Mouse (Mus musculus) Muller cell, postnatal 12 days (primary cell): Measurements from ENCODE around the gene Tiam1.

Experiments used
- DNase-seq: peaks from one replicate; pipeline ENCODE4 v3.0.0-alpha.2; 2015; ENCODE audit errors: inconsistent ontology term

The Tiam1 gene

DNA sequence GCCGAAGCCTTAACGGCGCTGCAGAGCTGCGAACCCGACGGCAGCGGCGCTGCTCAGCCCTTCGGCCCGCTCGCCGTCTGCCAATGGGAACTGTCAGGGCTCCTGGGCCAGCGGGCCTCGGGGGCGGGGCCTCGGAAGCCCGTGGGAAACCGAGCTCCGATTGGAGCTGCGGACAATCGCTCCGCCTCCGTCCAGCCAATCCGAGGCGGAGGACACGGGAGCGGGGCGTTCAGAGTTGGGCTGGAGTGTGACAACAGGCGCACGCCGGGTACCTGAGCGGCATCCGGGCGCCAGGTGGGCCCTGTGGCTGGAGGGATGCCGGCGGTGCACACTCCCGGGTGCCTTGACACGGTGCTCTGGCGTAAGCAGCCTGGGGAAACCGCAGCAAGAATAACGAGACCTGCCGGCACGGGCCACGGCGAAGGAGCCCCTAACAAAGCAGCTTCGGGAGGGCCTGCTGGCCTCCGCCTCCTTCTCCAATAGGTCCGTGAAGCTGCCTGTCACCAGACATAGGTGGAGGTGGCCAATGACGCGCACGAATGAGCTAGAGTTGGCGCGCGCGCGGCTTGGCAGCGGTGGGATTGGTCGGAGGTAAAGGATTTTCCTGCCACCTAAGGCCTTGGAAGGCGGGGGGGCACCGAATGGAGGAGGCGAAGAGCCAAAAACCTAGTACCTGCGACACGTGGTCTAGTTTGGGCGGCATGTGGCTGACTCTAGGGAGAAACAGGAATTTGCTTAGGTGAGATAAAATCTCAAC lies at the start of gene Tiam1:
TSS of gene Tiam1 (minus strand) at position 10 of the 757 bp plus-strand sequence.
- DNase-seq, result peak; percentile 99

- no peak for DNase-seq
Measured at GRCm38 (mm10) chr16:90191289-90191688, 47.7 kb upstream of the Tiam1 start.

DNA sequence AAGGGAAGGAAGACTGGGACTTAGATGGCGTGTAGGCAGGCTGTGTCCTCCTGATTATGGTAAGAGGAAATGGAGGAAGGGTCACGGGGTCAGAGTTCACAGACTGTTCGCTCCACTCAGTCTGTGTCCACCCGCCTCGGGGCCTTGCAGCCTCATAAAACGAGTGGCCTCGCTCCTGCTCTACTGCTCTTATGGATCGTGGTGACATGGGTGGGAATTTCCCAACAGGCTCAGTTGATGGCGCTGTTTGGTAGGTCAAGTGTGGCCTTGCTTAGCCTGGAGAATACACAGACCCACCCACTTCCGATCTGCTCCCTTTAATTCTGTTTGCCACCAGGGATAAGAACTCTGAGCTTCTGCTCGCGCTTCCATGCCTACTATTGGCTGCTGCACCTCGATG lies 43.9 kb upstream of the Tiam1 start:
- no peak for DNase-seq

DNA sequence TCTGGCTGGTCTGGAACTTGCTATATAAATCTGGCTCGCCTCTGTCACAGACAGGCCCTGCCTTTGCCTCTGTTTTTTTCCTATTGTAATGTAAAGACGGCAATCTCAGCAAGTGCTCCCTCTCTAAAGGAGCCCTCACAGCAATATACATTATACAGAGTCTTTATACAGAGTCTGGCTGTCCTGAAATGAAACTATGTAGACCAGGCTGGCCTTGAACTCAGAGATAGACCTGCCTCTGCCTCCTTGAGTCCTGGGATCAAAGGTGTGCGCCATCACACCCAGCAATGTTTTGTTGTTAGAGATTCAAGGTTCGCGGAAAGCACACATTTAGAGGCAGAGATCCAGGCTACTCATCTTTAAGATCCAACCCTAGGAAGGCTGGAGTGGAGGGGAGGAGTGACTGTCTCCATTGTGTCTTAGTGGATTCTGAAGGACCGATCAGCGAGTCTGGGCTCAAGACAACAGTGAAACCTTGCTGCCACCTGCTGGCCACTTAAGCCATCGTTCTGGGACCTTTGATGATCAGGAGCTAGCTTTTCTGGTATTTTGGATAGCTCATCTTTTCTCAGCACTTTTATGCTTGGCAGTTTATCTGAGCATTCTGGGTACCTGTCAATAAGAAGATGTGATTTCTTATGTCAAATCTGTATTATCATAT lies 42.5 kb upstream of the Tiam1 start:
- peak; percentile 62 for DNase-seq

DNA sequence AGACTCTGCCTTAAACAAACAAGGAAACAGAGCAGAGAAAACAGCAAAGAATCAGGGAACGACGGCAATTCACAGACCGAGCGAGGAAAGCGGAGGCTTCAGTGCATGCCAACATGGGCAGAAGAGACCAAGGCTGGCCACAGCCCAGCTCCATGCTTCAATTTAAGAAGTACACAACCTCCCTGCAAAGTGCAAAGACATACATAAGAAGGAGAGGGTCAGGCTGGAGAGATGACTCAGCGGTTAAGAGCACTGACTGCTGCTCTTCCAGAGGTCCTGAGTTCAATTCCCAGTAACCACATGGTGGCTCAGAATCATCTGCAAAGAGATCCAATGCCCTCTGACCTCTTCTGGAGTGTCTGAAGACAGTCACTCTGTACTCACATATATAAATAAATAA lies 40.6 kb upstream of the Tiam1 start:
- DNase-seq, result no peak

DNA sequence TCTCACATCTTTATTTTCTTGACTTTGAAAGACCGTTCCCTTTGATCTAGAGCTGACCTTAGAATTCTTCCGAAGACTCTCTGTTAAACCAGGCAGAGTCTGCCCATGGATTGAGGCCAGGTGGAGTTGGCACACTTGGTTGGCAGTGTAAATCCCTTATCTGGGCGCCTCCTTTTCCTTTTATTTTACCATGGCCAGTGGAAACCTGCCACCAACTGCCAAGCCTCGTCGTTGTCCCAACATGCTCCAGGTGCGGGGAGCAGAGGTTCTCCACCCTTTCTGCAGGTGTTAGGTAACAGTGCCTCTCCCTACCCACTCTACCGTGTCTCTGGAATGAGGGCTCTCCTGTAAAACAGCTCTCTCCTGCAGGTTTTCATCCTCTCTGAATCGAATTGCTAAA lies 38.1 kb upstream of the Tiam1 start:
- DNase-seq, result no peak

DNA sequence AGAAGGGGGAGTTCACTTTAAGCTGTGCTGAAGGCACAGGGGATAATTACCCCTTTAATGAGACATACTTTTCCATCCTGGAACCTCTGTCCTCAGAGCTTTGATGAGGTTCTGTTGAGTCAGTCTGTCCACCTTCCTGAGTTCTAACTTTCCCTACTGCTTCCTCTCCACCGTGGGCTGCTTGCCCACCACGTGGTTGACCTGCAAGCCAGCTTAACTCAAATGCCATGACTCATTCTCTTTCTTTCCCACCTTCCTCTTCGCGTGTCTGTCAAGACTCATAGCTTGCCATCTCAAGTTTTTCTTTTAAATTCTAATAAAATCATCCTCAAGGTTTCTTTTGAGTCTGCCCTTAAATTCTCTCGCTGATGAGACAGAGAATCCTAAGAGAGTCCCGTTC lies 37.4 kb upstream of the Tiam1 start:
- no peak for DNase-seq

GRCm38 (mm10) chr16:90179892-90180291 lies 36.3 kb upstream of the Tiam1 start:
- DNase-seq, result no peak

GRCm38 (mm10) chr16:90178404-90178803 lies 34.8 kb upstream of the Tiam1 start:
- DNase-seq, result no peak

GRCm38 (mm10) chr16:90177425-90177824 lies 33.9 kb upstream of the Tiam1 start:
- no peak for DNase-seq

- DNase-seq, result no peak
Measured at GRCm38 (mm10) chr16:90176472-90176871, 32.9 kb upstream of the Tiam1 start.

DNA sequence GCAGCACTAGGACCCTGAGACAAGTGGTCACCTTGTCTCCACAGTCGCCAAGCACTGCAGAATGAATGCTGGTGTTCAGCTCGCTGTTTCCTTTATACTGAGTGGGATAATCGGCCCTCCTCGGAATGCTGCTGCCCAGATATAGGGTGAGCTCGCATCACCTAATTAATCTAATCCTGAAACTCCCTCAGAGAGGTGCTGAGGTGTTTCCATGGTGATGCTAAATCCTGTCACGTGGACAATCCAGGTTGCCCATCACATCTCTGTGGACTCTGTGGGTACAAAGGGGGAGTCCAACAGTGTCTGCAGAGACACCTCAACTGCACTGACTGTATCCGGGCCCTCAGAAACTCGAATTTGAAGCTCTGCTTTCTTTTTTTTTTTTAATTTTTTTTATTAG lies 27.8 kb upstream of the Tiam1 start:
- DNase-seq, result no peak

DNA sequence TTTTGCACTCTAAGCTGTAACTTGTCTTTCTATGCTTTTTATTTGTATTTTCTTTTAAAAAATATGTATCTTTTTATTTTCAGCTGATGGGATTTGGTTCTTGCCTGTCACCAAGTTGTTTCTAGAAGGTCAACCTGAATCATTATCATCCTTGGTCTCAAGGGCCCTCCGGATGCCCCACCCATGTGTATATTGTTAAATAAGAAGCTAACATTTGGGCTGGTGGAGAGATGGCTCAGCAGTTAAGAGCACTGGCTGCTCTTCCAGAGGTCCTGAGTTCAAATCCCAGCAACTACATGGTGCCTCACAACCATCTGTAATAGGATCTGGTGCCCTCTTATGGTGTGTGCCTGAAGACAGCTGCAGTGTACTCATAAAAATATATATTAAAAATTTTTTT lies 27.1 kb upstream of the Tiam1 start:
- no peak for DNase-seq

DNA sequence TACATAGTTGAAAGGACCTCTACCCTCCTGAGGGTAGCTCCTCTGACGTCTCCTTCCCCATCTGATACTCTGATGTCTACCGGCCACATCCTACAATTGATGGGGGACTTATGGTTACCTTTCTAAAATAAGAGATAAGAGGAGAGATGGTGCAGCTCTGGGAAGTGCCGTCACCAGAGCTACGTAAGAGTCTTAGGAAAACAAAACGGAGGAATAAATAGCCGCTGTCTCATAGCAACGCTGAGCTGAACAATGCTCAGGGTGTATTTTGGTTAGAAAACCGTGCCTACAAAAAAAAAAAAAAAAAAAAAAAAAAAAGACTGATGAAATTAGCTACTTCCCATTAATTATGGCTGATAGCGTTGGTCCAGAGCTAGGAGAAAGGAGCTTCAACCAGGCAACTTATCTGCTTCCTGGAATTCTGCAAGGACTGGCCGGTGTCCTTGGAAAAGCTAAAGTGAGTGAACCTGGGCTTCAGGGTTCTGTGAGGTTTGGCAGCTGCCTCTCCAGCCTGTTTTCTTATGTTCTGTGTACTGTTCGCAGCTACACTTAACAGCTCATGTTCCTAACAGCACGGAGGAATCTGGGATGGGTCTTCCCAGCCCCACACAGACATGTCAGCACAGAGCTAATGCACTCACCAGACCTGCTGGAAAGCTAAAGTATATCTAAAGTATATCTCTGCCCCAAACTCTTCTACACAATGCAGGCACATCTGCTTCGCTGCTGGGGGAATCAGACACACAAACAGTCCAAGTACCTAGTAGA lies 26.5 kb upstream of the Tiam1 start:
- no peak for DNase-seq

DNA sequence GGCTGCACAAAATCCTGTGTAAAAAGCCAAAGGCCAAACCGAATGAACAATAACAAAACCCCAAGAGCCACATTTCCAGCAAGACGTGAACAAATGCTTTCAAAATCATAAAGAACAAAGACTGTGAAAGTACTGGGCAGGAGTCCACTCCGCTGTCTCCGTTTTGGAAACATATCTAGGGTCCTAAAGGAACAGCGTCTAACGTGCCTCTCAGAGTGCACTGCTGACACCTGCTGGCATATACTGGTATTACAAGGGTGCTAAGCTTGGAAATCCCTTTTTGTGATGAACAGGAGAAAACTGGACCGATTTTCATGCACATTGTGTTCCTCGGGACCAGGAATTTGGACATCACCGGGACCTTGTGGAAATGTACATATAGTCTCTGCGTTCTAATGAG lies 24.1 kb upstream of the Tiam1 start:
- peak; percentile 61 for DNase-seq

GRCm38 (mm10) chr16:90165435-90165834 lies 21.9 kb upstream of the Tiam1 start:
- DNase-seq, result no peak

DNA sequence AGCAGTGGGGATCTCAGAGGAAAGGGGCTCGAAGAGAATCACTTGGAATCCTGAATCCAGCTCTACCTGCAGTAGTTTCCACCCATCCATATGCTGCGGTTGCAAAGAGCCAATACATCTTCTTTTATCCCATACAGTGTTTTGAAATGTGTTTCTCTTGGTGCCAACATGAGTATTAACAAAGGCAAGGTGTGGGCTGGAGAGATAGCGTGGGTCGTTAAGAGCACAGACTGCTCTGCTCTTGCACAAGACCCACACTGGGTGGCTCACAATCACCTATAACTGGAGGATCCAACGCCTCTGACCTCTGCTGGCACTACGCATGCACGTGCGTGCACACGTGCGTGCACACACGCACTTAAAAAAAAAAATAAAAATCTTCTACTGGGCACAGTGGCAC lies 21.4 kb upstream of the Tiam1 start:
- no peak for DNase-seq

DNA sequence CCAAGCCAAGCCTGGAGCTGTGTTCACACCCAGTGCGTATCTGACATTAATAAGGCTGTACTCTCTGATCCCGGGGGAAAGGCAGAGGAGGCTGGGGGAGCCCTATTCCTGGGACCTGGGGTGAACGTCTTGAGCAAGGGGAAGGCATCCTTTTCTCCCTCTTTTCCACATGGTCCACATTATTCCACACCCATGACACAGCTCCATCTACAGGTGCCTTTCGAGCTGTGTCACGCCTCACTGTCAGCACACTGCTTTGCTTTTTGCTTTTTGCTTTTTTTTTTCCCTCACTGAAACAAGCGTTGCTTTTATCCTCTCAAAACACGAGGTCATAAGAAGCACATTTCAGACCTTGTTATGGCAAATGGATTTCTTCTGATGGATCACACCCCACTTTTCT lies 11.5 kb upstream of the Tiam1 start:
- DNase-seq, result peak; percentile 17

DNA sequence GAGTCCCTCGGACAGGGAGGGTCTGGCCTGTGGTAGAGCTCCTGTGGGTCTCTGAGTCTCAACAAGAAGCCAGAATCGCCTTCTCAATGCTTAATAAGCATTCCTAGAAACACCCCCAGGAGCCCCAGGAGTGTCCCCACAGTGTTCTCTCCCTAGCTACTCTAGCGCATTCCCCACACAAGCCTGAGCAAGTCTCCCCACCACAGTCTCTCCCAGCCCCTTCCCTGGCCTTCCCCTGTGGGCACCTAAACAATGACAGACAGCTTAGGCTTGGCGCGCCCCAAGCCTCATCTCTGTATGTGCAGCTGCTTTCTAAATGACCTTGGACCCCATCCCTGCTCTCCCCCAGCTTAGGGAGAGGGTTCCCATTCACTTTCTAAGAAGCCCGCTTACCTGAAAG lies 7.3 kb upstream of the Tiam1 start:
- DNase-seq, result no peak

DNA sequence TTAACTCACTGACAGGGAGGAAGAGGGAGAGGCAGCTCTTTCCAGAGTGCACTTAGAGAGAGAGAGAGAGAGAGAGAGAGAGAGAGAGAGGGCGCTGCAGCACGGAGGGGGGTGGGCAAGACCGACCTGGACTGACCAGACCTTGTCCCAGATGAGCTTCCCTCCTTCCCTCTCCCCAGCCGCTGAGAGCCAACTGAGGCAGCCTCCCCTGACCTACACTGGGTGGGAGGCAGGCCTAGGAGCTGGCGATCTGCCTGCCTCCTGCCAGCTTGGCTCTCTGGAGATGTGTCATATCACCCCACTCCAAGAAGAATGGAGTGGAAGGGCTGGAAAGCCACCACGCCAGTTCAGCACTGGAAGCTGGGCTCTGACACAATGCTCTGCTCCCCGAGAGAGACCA lies 6.6 kb upstream of the Tiam1 start:
- DNase-seq, result peak; percentile 56

GRCm38 (mm10) chr16:90149335-90149734 lies 5.8 kb upstream of the Tiam1 start:
- DNase-seq, result no peak

GRCm38 (mm10) chr16:90145244-90145643 lies 1.7 kb upstream of the Tiam1 start:
- no peak for DNase-seq

DNA sequence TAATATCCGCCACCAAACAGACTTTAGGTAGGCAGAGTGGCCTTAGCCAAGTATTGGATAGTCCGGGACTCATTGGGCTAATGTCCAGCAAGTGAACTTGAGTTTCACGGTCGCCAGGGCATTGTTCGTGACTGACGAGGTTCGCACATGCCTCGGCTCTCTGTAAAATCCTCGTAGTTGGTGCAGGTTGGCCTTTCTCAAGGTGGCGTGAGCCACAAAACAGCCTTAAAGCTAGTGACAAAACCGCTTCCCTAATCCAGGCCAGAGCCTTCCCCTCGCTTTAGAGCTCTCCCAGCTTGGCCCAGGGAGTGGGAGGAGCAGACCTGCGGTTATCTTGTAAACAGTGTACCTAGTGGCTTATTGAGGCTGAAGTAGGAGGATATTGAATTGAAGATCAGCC lies 972 bp upstream of the Tiam1 start:
- DNase-seq, result no peak
